Mouse (Mus musculus) cerebellum, adult 18-20 months (tissue): ENCODE measurements at regions not wholly inside any gene's neighbourhood (a gene's known extent, or its start where the extent isn't known, plus 50 kb on each side); places are given as distances from the start of the nearest gene placed in this dataset.

ENCODE experiments used
- DNase-seq, 2 experiments: peaks; one replicate each; pipeline ENCODE4 v3.0.0; 2021

- DNase-seq, result no peak
Observed at GRCm38 (mm10) chr6:104192733-104193132, 299.9 kb upstream of the Cntn6 start.

GRCm38 (mm10) chr6:104207433-104207832, 285.2 kb upstream of the Cntn6 start:
- peak; percentile 27 to 40 for DNase-seq
